Mouse (Mus musculus): ENCODE measurements around the gene Trim32.

GRCm38 (mm10) chr4:65620125-65620524, 15.3 kb downstream of the Trim32 start:
- TF ChIP-seq CTCF (IDR thresholded peaks at IDR 0.05; ENCODE audit: low read depth, low read length) = no peak
- no peak for TF ChIP-seq POLR2AphosphoS5 (IDR thresholded peaks at IDR 0.05; ENCODE audit: insufficient replicate concordance, low read depth, low read length)
- no peak for TF ChIP-seq TAL1 (conservative IDR thresholded peaks at IDR 0.05; ENCODE audit: low read depth, low read length)
- TF ChIP-seq GATA2 (IDR thresholded peaks at IDR 0.05; ENCODE audit: borderline replicate concordance, low read depth, low read length) = no peak
- no peak for TF ChIP-seq GATA1 (IDR thresholded peaks at IDR 0.05; ENCODE audit: borderline replicate concordance, low read length)
